Mouse (Mus musculus): ENCODE results near the gene Cdh1. TPM values are rescaled to one million over a fixed set of nuclear protein-coding genes. Genes with fewer than 3 reads are reported as not detected.
A peak's percentile ranks its signal among the peaks of the same experiment; 100 is the strongest.

Gene Cdh1
- total and polyA plus RNA-seq, 3 experiments = 0.13 TPM; not detected in 2

- no peaks in the 10 kb centered on the region for H3K79me2 ChIP-seq (replicated peaks; ENCODE audit: control insufficient read depth, extremely low read depth, insufficient read depth, poor library complexity, severe bottlenecking)
- no peaks in the 10 kb centered on the region for H3K9me3 ChIP-seq (replicated peaks; ENCODE audit: low read length)
- dilution Hi-C loops (cut with MboI; ENCODE audit: extremely low pct_ligation_motif_present, extremely low pct_unique_long_range_greater_than_20kb, low sequenced_read_pairs) = no loop called here
- no peaks in the 10 kb centered on the region for H3K36me3 ChIP-seq (replicated peaks in 1 of 2; ENCODE audit: control insufficient read depth in 1 of 2, insufficient read depth in 1 of 2, low read length in 1 of 2)
- H3K9ac ChIP-seq (ENCODE audit: insufficient read depth, low read depth) = no peak overlapping the region
- in situ Hi-C loops (cut with MboI; ENCODE audit: low pct_ligation_motif_present, low pct_unique_long_range_greater_than_20kb, low sequenced_read_pairs) = no loop called here
- peaks cover 0 to 33% of the 10 kb centered on the region in 2 experiments; a peak in 2 of 4 replicates for H3K4me1 ChIP-seq (ENCODE audit: control insufficient read depth in 1 of 2, insufficient read depth in 2 of 2)
- peak; percentile 6 for DNase-seq (ENCODE audit: extremely low read depth)
- H3K27me3 ChIP-seq (replicated peaks) = no peaks in the 10 kb centered on the region
- H3K4me2 ChIP-seq (ENCODE audit: insufficient read depth, low read depth, poor library complexity, severe bottlenecking) = no peak overlapping the region
- TF ChIP-seq EP300 (IDR thresholded peaks at IDR 0.05; ENCODE audit: low read length) (0 out of 2 replicates have a peak, but pooled peaks have one; percentile 28), MAFK (IDR thresholded peaks at IDR 0.05; ENCODE audit: insufficient replicate concordance, low read length) (no peak), TCF12 (IDR thresholded peaks at IDR 0.05; ENCODE audit: low read depth, low read length) (0 out of 2 replicates have a peak, but pooled peaks have one; percentile 19)
- H3K4me3 ChIP-seq (replicated peaks in 1 of 3; ENCODE audit: low read depth in 2 of 3, low read length in 2 of 3, poor library complexity in 1 of 3) = no peak overlapping the region
- no peak overlapping the region for H3K27ac ChIP-seq (ENCODE audit: insufficient read depth, low read depth)
Observed at GRCm38 (mm10) chr8:106646153-106646552, 43.0 kb downstream of the Cdh1 start.

GRCm38 (mm10) chr8:106646731-106647130, 43.6 kb downstream of the Cdh1 start:
- H3K36me3 ChIP-seq (replicated peaks in 1 of 2; ENCODE audit: control insufficient read depth in 1 of 2, insufficient read depth in 1 of 2, low read length in 1 of 2) = no peaks in the 10 kb centered on the region
- H3K4me3 ChIP-seq (replicated peaks in 1 of 3; ENCODE audit: low read depth in 2 of 3, low read length in 2 of 3, poor library complexity in 1 of 3) = no peak overlapping the region
- TF ChIP-seq SIN3A (IDR thresholded peaks at IDR 0.05; ENCODE audit: low read length) = no peak
- TF ChIP-seq MAZ (IDR thresholded peaks at IDR 0.05; ENCODE audit: low read depth, low read length) = no peak
- TF ChIP-seq ZMIZ1 (IDR thresholded peaks at IDR 0.05; ENCODE audit: low read depth, low read length) = no peak
- H3K9ac ChIP-seq (ENCODE audit: insufficient read depth, low read depth) = no peak overlapping the region
- in situ Hi-C loops (cut with MboI; ENCODE audit: low pct_ligation_motif_present, low pct_unique_long_range_greater_than_20kb, low sequenced_read_pairs) = no loop called here
- dilution Hi-C loops (cut with MboI; ENCODE audit: extremely low pct_ligation_motif_present, extremely low pct_unique_long_range_greater_than_20kb, low sequenced_read_pairs) = no loop called here
- H3K79me2 ChIP-seq (replicated peaks; ENCODE audit: control insufficient read depth, extremely low read depth, insufficient read depth, poor library complexity, severe bottlenecking) = no peaks in the 10 kb centered on the region
- no peak overlapping the region for H3K27ac ChIP-seq (ENCODE audit: insufficient read depth, low read depth)
- no peaks in the 10 kb centered on the region for H3K9me3 ChIP-seq (replicated peaks; ENCODE audit: low read length)
- no peaks in the 10 kb centered on the region for H3K27me3 ChIP-seq (replicated peaks)
- H3K4me1 ChIP-seq (ENCODE audit: control insufficient read depth in 1 of 2, insufficient read depth in 2 of 2) = peaks cover 0 to 37% of the 10 kb centered on the region in 2 experiments; a peak in 2 of 4 replicates
- DNase-seq (ENCODE audit: extremely low read depth) = no peak
- H3K4me2 ChIP-seq (ENCODE audit: insufficient read depth, low read depth, poor library complexity, severe bottlenecking) = no peak overlapping the region

GRCm38 (mm10) chr8:106647387-106647786, 44.2 kb downstream of the Cdh1 start:
- TF ChIP-seq ZMIZ1 (IDR thresholded peaks at IDR 0.05; ENCODE audit: low read depth, low read length) (no peak), PAX5 (IDR thresholded peaks at IDR 0.05; ENCODE audit: low read length) (no peak), CTCF (conservative IDR thresholded peaks at IDR 0.05 in 1 of 2, IDR thresholded peaks at IDR 0.05 in 1 of 2; ENCODE audit: low read depth in 2 of 2, low read length in 2 of 2) (peak; percentile 77 to 94), NELFE (IDR thresholded peaks at IDR 0.05; ENCODE audit: low read depth, low read length) (no peak), RAD21 (IDR thresholded peaks at IDR 0.05; ENCODE audit: low read depth, low read length) (peak; percentile 85), MEF2A (IDR thresholded peaks at IDR 0.05; ENCODE audit: borderline replicate concordance, low read depth, low read length) (no peak), ZC3H11A (IDR thresholded peaks at IDR 0.05; ENCODE audit: low read depth, low read length) (peak; percentile 48), SMC3 (IDR thresholded peaks at IDR 0.05; ENCODE audit: low read depth, low read length) (peak; percentile 93)
- Histone ChIP-seq H3K9me3 (replicated peaks; ENCODE audit: low read length) (no peaks in the 10 kb centered on the region), H3K4me1 (ENCODE audit: control insufficient read depth in 1 of 2, insufficient read depth in 2 of 2) (peaks cover 0 to 32% of the 10 kb centered on the region in 2 experiments; a peak in 2 of 4 replicates), H3K36me3 (replicated peaks in 1 of 2; ENCODE audit: control insufficient read depth in 1 of 2, insufficient read depth in 1 of 2, low read length in 1 of 2) (no peaks in the 10 kb centered on the region), H3K9ac (ENCODE audit: insufficient read depth, low read depth) (no peak overlapping the region), H3K4me3 (replicated peaks in 1 of 3; ENCODE audit: low read depth in 2 of 3, low read length in 2 of 3, poor library complexity in 1 of 3) (no peak overlapping the region), H3K4me2 (ENCODE audit: insufficient read depth, low read depth, poor library complexity, severe bottlenecking) (no peak overlapping the region), H3K27me3 (replicated peaks) (no peaks in the 10 kb centered on the region), H3K27ac (ENCODE audit: insufficient read depth, low read depth) (no peak overlapping the region), H3K79me2 (replicated peaks; ENCODE audit: control insufficient read depth, extremely low read depth, insufficient read depth, poor library complexity, severe bottlenecking) (no peaks in the 10 kb centered on the region)
- DNase-seq (ENCODE audit: extremely low read depth) = peak; percentile 79
- dilution Hi-C loops (cut with MboI; ENCODE audit: extremely low pct_ligation_motif_present, extremely low pct_unique_long_range_greater_than_20kb, low sequenced_read_pairs) (no loop called here), in situ Hi-C loops (cut with MboI; ENCODE audit: low pct_ligation_motif_present, low pct_unique_long_range_greater_than_20kb, low sequenced_read_pairs) (no loop called here)
